Mouse (Mus musculus) liver, embryonic 14.5 days (tissue): ENCODE data around the gene Pald1. TPM values are rescaled to one million over a fixed set of nuclear protein-coding genes. Genes with fewer than 3 reads are reported as not detected.

Source experiments
- ATAC-seq: fragments of 200-750 bp; cut with Nextera tagmentation; 2 replicates; pipeline ENCODE4 v1.8.0; 2017; ENCODE audit warnings: moderate number of reproducible peaks, mild to moderate bottlenecking, moderate library complexity; ENCODE audit not compliant: insufficient read depth
- DNase-seq, 3 experiments: peaks; one replicate each; pipeline ENCODE4 v3.0.0-alpha.2; 2012 to 2013; ENCODE audit warnings: low read depth in 3 of 3, low spot score in 3 of 3
- H3K27ac ChIP-seq: fragments of 300-500 bp; sonication (generic); 2 replicates; pipeline ENCODE4 v1.5.1; 2014; ENCODE audit warnings: moderate library complexity, mild to moderate bottlenecking, control low read depth, inconsistent platforms
- H3K27me3 ChIP-seq: fragments of 300-500 bp; sonication (generic); 2 replicates; pipeline ENCODE4 v1.6.1; 2014; ENCODE audit warnings: mild to moderate bottlenecking, low read length, moderate library complexity; ENCODE audit not compliant: control insufficient read depth, insufficient read depth
- H3K36me3 ChIP-seq: fragments of 300-500 bp; sonication (generic); replicated peaks from 2 replicates; pipeline ENCODE4 v1.6.1; 2014; ENCODE audit warnings: low read depth; ENCODE audit not compliant: control insufficient read depth, insufficient read depth
- H3K4me1 ChIP-seq, 2 experiments: fragments of 200-500 bp in 1 of 2; fragments of 300-500 bp in 1 of 2; sonication (generic) in 1 of 2; replicated peaks; 2 replicates each; pipeline ENCODE4 v1.6.1; 2012 to 2014; ENCODE audit warnings: antibody characterized with exemption in 1 of 2, inconsistent platforms in 1 of 2, low read length in 1 of 2; ENCODE audit not compliant: control insufficient read depth in 2 of 2, insufficient read depth in 2 of 2
- H3K4me2 ChIP-seq: fragments of 300-500 bp; sonication (generic); 2 replicates; pipeline ENCODE4 v1.6.1; 2014; ENCODE audit warnings: low read depth, mild to moderate bottlenecking, control low read depth, moderate library complexity
- H3K4me3 ChIP-seq, 2 experiments: fragments of 200-500 bp in 1 of 2; fragments of 300-500 bp in 1 of 2; sonication (generic) in 1 of 2; 2 replicates each; pipeline ENCODE4 v1.5.1; 2012 to 2014; ENCODE audit warnings: low read depth in 2 of 2, low read length in 2 of 2, mild to moderate bottlenecking in 2 of 2, control low read depth in 1 of 2, inconsistent platforms in 1 of 2, moderate library complexity in 1 of 2; ENCODE audit not compliant: insufficient read depth in 1 of 2
- H3K9ac ChIP-seq: fragments of 300-500 bp; sonication (generic); replicated peaks from 2 replicates; pipeline ENCODE4 v1.6.1; 2014; ENCODE audit warnings: mild to moderate bottlenecking, control low read depth, moderate library complexity
- H3K9me3 ChIP-seq: fragments of 300-500 bp; sonication (generic); 2 replicates; pipeline ENCODE4 v1.6.1; 2016; ENCODE audit warnings: low read length, mixed read lengths; ENCODE audit not compliant: control insufficient read depth
- CTCF ChIP-seq: IDR thresholded peaks from 2 replicates; pipeline ENCODE4 v1.5.1; 2016; ENCODE audit warnings: antibody characterized with exemption, low read depth, control low read depth
- EP300 ChIP-seq: IDR thresholded peaks from 2 replicates; pipeline ENCODE4 v1.6.1; 2016; ENCODE audit warnings: antibody characterized with exemption, low read depth
- whole genome bisulfite sequencing: fragments of 180-500 bp; shearing (Covaris S2); extraction: QIAGEN DNeasy Blood & Tissue Kit; methylation state at CpG from one replicate; pipeline ENCODE4 v1.1.7; 2014; ENCODE audit not compliant: insufficient replicate concordance; 5-methylcytosine and 5-hydroxymethylcytosine counted together
- polyA plus RNA-seq, 2 experiments: library from polyadenylated mRNA; depleted of rRNA in 1 of 2; stranded (reverse) in 1 of 2; unstranded in 1 of 2; fragments of >200 nt; fragmentation: Nextera tagmentation in 1 of 2; extraction: Ambion mirVana in 1 of 2; gene quantifications; 2 replicates each; pipeline versions ENCODE4 v1.2.1 to v1.2.3; 2012 to 2014

The Pald1 gene
- polyA plus RNA-seq, 2 experiments = 4.0 to 4.4 TPM

GRCm38 (mm10) chr10:61409776-61410175 lies 26.4 kb upstream of the Pald1 start:
- WGBS = 23% methylated on average over 4 of the region's 4 CpGs
- no peaks in the 10 kb centered on the region for H3K27me3 ChIP-seq
- ATAC-seq = no peak

GRCm38 (mm10) chr10:61405958-61406357 lies 22.6 kb upstream of the Pald1 start:
- Histone ChIP-seq H3K4me1 (peaks cover 3 to 4% of the 10 kb centered on the region in 2 experiments; a peak in 3 of 4 replicates), H3K4me3 (no peak overlapping the region), H3K36me3 (no peaks in the 10 kb centered on the region), H3K9me3 (no peaks in the 10 kb centered on the region), H3K27me3 (no peaks in the 10 kb centered on the region), H3K27ac (no peak overlapping the region), H3K4me2 (no peak overlapping the region), H3K9ac (no peak overlapping the region)
- DNase-seq (no peak), ATAC-seq (no peak)
- WGBS = 18% methylated on average over 10 of the region's 10 CpGs
- no peak for TF ChIP-seq CTCF
- TF ChIP-seq EP300 = no peak

More at GRCm38 (mm10) chr10:61409776-61410175, 26.4 kb upstream of the Pald1 start:
- Histone ChIP-seq H3K9me3 (no peaks in the 10 kb centered on the region), H3K4me3 (no peak overlapping the region), H3K9ac (no peak overlapping the region), H3K36me3 (no peaks in the 10 kb centered on the region), H3K4me2 (no peak overlapping the region), H3K27ac (no peak overlapping the region), H3K4me1 (peaks cover 21 to 29% of the 10 kb centered on the region in 2 experiments)
- TF ChIP-seq CTCF (no peak), EP300 (no peak)
- no peak for DNase-seq

- ATAC-seq (no peak), DNase-seq (no peak)
- Histone ChIP-seq H3K9ac (no peak overlapping the region), H3K36me3 (no peaks in the 10 kb centered on the region), H3K4me1 (no peaks in the 10 kb centered on the region), H3K27ac (no peak overlapping the region), H3K4me3 (no peak overlapping the region), H3K27me3 (no peaks in the 10 kb centered on the region), H3K9me3 (no peaks in the 10 kb centered on the region), H3K4me2 (no peak overlapping the region)
- WGBS = 74% methylated on average over 2 of the region's 2 CpGs
- TF ChIP-seq CTCF (no peak), EP300 (no peak)
These were observed 19.6 kb upstream of the Pald1 start for GRCm38 (mm10) chr10:61402911-61403310.

- no peaks in the 10 kb centered on the region for H3K27me3 ChIP-seq
- TF ChIP-seq EP300 (no peak), CTCF (peak; percentile 62)
- no peak overlapping the region for H3K4me2 ChIP-seq
- 49% methylated on average over 5 of the region's 5 CpGs for WGBS
- H3K4me3 ChIP-seq = no peak overlapping the region
- no peak overlapping the region for H3K27ac ChIP-seq
- no peaks in the 10 kb centered on the region for H3K9me3 ChIP-seq
- ATAC-seq (no peak), DNase-seq (no peak)
- H3K4me1 ChIP-seq = no peaks in the 10 kb centered on the region
- no peaks in the 10 kb centered on the region for H3K36me3 ChIP-seq
- no peak overlapping the region for H3K9ac ChIP-seq
These were observed 19.1 kb upstream of the Pald1 start for GRCm38 (mm10) chr10:61402480-61402879.

GRCm38 (mm10) chr10:61400407-61400806 lies 17.1 kb upstream of the Pald1 start:
- Histone ChIP-seq H3K4me1 (no peaks in the 10 kb centered on the region), H3K27ac (no peak overlapping the region), H3K4me2 (no peak overlapping the region), H3K36me3 (no peaks in the 10 kb centered on the region), H3K27me3 (no peaks in the 10 kb centered on the region), H3K9ac (no peak overlapping the region), H3K9me3 (no peaks in the 10 kb centered on the region), H3K4me3 (no peak overlapping the region)
- WGBS = 69% methylated on average over 5 of the region's 5 CpGs
- TF ChIP-seq EP300 = no peak
- no peak for TF ChIP-seq CTCF
- ATAC-seq = no peak
- DNase-seq = no peak
